8 mouse cellular contexts compared by ENCODE assay signal in genomic region chr19:10688537-10689352, GRCm38 (mm10). TPM values are rescaled to one million over a fixed set of nuclear protein-coding genes. Genes with fewer than 3 reads are reported as not detected.
DNase-seq lines count a peak whose midpoint lies in the region; ATAC-seq and TF ChIP-seq lines count a peak whose summit lies in the region.

TSS of gene Vps37c (plus strand) at chr19:10688735.

- H3K36me3 ChIP-seq in ES-Bruce4 (ENCODE audit: control insufficient read depth, insufficient read depth, low read length, poor library complexity, severe bottlenecking): no peaks in the 10 kb centered on the region
- no peaks in the 10 kb centered on the region for H3K36me3 ChIP-seq in forebrain, embryonic 14.5 days (ENCODE audit: control insufficient read depth, insufficient read depth, low read length)
- no peaks in the 10 kb centered on the region for H3K36me3 ChIP-seq in neural tube, embryonic 15.5 days

- H3K9me3 ChIP-seq in ES-Bruce4 (replicated peaks; ENCODE audit: control insufficient read depth, insufficient read depth, low read length, poor library complexity, severe bottlenecking): no peaks in the 10 kb centered on the region
- H3K9me3 ChIP-seq in forebrain, embryonic 14.5 days (replicated peaks; ENCODE audit: control insufficient read depth, low read length): no peaks in the 10 kb centered on the region
- H3K9me3 ChIP-seq in neural tube, embryonic 15.5 days (replicated peaks): no peaks in the 10 kb centered on the region

- peak within 1 kb of the TSS; percentile 53 for H3K27ac ChIP-seq in ES-Bruce4 (ENCODE audit: insufficient read depth, low read length)
- H3K27ac ChIP-seq in forebrain, embryonic 14.5 days (ENCODE audit: low read depth, low read length): peak within 1 kb of the TSS; percentile 94
- H3K27ac ChIP-seq in neural tube, embryonic 15.5 days (replicated peaks): peak within 1 kb of the TSS; percentile 97

- peak within 1 kb of the TSS; percentile 99 for H3K4me3 ChIP-seq in ES-Bruce4 (ENCODE audit: low read depth, low read length)
- peak within 1 kb of the TSS; percentile 80 for H3K4me3 ChIP-seq in forebrain, embryonic 14.5 days (ENCODE audit: low read depth, low read length)
- peak within 1 kb of the TSS; percentile 75 for H3K4me3 ChIP-seq in neural tube, embryonic 15.5 days (replicated peaks)

- peak; percentile 95 for DNase-seq in forebrain, embryonic 14.5 days (ENCODE audit: low spot score)
- DNase-seq in heart, postnatal 14 days: peak; percentile 95 to 97
- DNase-seq in layer of hippocampus, adult 11-12 months (ENCODE audit: low spot score): peak; percentile 93
- peak; percentile 92 to 95 for DNase-seq in lung, adult 18-20 months
- DNase-seq in testis, postnatal 14 days (ENCODE audit: low spot score): peak; percentile 92

- H3K27me3 ChIP-seq in ES-Bruce4 (ENCODE audit: control insufficient read depth, insufficient read depth, low read length, poor library complexity, severe bottlenecking): no peaks in the 10 kb centered on the region
- no peaks in the 10 kb centered on the region for H3K27me3 ChIP-seq in forebrain, embryonic 14.5 days (replicated peaks; ENCODE audit: control insufficient read depth, insufficient read depth, low read length)
- no peaks in the 10 kb centered on the region for H3K27me3 ChIP-seq in neural tube, embryonic 15.5 days (replicated peaks)

- under 1% methylated on average over 65 of the region's 74 CpGs for WGBS in forebrain, embryonic 14.5 days
- under 1% methylated on average over 71 of the region's 74 CpGs for WGBS in neural tube, embryonic 15.5 days

- intact Hi-C loops in heart, postnatal 14 days (cut with DNase I): no loop called here

- peak; percentile 20 for TF ChIP-seq POLR2A in ES-Bruce4 (IDR thresholded peaks at IDR 0.05; ENCODE audit: insufficient read depth, low read length)

- no peak for TF ChIP-seq EP300 in ES-Bruce4 (IDR thresholded peaks at IDR 0.05; ENCODE audit: insufficient read depth, low read depth, low read length)

- H3K4me2 ChIP-seq in forebrain, embryonic 14.5 days (ENCODE audit: low read length): peak within 1 kb of the TSS; percentile 88
- peak within 1 kb of the TSS; percentile 66 for H3K4me2 ChIP-seq in neural tube, embryonic 15.5 days

- TF ChIP-seq CTCF in ES-Bruce4 (IDR thresholded peaks at IDR 0.05; ENCODE audit: low read depth, low read length): no peak

- no peaks in the 10 kb centered on the region for H3K4me1 ChIP-seq in ES-Bruce4 (ENCODE audit: control insufficient read depth, insufficient read depth, low read length)
- peaks cover 28% of the 10 kb centered on the region for H3K4me1 ChIP-seq in forebrain, embryonic 14.5 days (ENCODE audit: control insufficient read depth, insufficient read depth, low read length)
- peaks cover 38% of the 10 kb centered on the region for H3K4me1 ChIP-seq in neural tube, embryonic 15.5 days

- peak; percentile 82 for ATAC-seq in cerebellum, adult (ENCODE audit: insufficient number of reproducible peaks, low FRiP score, low TSS enrichment)
- ATAC-seq in forebrain, embryonic 14.5 days: peak; percentile 93
- peak; percentile 93 for ATAC-seq in neural tube, embryonic 15.5 days (ENCODE audit: low FRiP score)

- peak within 1 kb of the TSS; percentile 93 for H3K9ac ChIP-seq in ES-Bruce4 (ENCODE audit: low read depth, poor library complexity, severe bottlenecking)
- peak within 1 kb of the TSS; percentile 85 for H3K9ac ChIP-seq in forebrain, embryonic 14.5 days (ENCODE audit: low read length)
- peak within 1 kb of the TSS; percentile 68 for H3K9ac ChIP-seq in neural tube, embryonic 15.5 days (replicated peaks)

RNA-seq across cellular contexts. Expression of gene Vps37c, which starts in this region (rescaled TPM):
- 11.5 and 12.3 TPM in 2 replicates for polyA plus RNA-seq in ES-Bruce4 (2011; ENCODE audit: insufficient read depth, insufficient read length, low read depth, missing spikeins)
- 31.9 and 36.4 TPM in 2 replicates for polyA plus RNA-seq in forebrain, embryonic 14.5 days (2014; fragmentation: Nextera tagmentation; extraction: Ambion mirVana)
- total RNA-seq in heart, postnatal 14 days (2021): 10 to 100 TPM; 18.6 to 20.0 TPM
- polyA plus RNA-seq in neural tube, embryonic 15.5 days (2015; fragmentation: Nextera tagmentation; extraction: Ambion mirVana): 28.7 and 30.3 TPM in 2 replicates

Comparison
In these comparisons a context has a peak if more than half of its experiments do, and no peak if none do; other contexts are left out.
1. Peak in every context shown above with its lines: DNase-seq, ATAC-seq, H3K4me3 ChIP-seq and H3K27ac ChIP-seq.